Mouse (Mus musculus) liver, postnatal 0 days (tissue): Measurements from ENCODE around the gene Ssu2. TPM values are rescaled to one million over a fixed set of nuclear protein-coding genes. Genes with fewer than 3 reads are reported as not detected.
A peak's percentile ranks its signal among the peaks of the same experiment; 100 is the strongest.

Source experiments
- ATAC-seq: fragments of 200-750 bp; cut with Nextera tagmentation; 2 replicates; pipeline ENCODE4 v1.8.0; 2017; ENCODE audit warnings: mild to moderate bottlenecking, moderate library complexity
- DNase-seq: peaks from one replicate; pipeline ENCODE4 v3.0.0-alpha.2; 2016
- H3K27ac ChIP-seq: fragments of 300-500 bp; sonication (generic); 2 replicates; pipeline ENCODE4 v1.5.1; 2014; ENCODE audit warnings: antibody characterized with exemption, moderate library complexity, mild to moderate bottlenecking, low read depth
- H3K27me3 ChIP-seq: fragments of 300-500 bp; sonication (generic); 2 replicates; pipeline ENCODE4 v1.6.1; 2014; ENCODE audit warnings: low read length, control low read depth, mixed read lengths; ENCODE audit not compliant: insufficient read depth
- H3K36me3 ChIP-seq: fragments of 300-500 bp; sonication (generic); replicated peaks from 2 replicates; pipeline ENCODE4 v1.6.1; 2014; ENCODE audit warnings: mild to moderate bottlenecking, control low read depth, low read length, moderate library complexity, mixed read lengths; ENCODE audit not compliant: insufficient read depth
- H3K4me1 ChIP-seq: fragments of 300-500 bp; sonication (generic); 2 replicates; pipeline ENCODE4 v1.6.1; 2014; ENCODE audit warnings: antibody characterized with exemption, mild to moderate bottlenecking, control low read depth; ENCODE audit not compliant: insufficient read depth
- H3K4me2 ChIP-seq: fragments of 300-500 bp; sonication (generic); 2 replicates; pipeline ENCODE4 v1.6.1; 2014; ENCODE audit warnings: low read depth, mild to moderate bottlenecking, low read length, moderate library complexity, mixed read lengths
- H3K4me3 ChIP-seq: fragments of 300-500 bp; sonication (generic); 2 replicates; pipeline ENCODE4 v1.5.1; 2014; ENCODE audit warnings: low read depth, low read length
- H3K9ac ChIP-seq: fragments of 300-500 bp; sonication (generic); replicated peaks from 2 replicates; pipeline ENCODE4 v1.6.1; 2014; ENCODE audit warnings: mild to moderate bottlenecking, moderate library complexity
- H3K9me3 ChIP-seq: fragments of 300-500 bp; sonication (generic); 2 replicates; pipeline ENCODE4 v1.6.1; 2016; ENCODE audit warnings: mild to moderate bottlenecking, control low read depth, low read length, mixed read lengths
- CTCF ChIP-seq: sonication (generic); IDR thresholded peaks from 2 replicates; pipeline ENCODE4 v1.5.1; 2016; ENCODE audit warnings: antibody characterized with exemption, low read depth
- EP300 ChIP-seq: IDR thresholded peaks from 2 replicates; pipeline ENCODE4 v1.6.1; 2016; ENCODE audit warnings: antibody characterized with exemption, low read depth, mild to moderate bottlenecking
- WGBS: fragments of 180-500 bp; shearing (Covaris S2); extraction: QIAGEN DNeasy Blood & Tissue Kit; methylation state at CpG from one replicate; pipeline ENCODE4 v1.1.7; 2014; ENCODE audit not compliant: insufficient replicate concordance; 5-methylcytosine and 5-hydroxymethylcytosine counted together
- polyA plus RNA-seq: library from polyadenylated mRNA; unstranded; fragments of >200 nt; fragmentation: Nextera tagmentation; extraction: Ambion mirVana; gene quantifications from 2 replicates; pipeline ENCODE4 v1.2.1, GENCODE M21; 2015

Ssu2 gene
- polyA plus RNA-seq, 1 experiment from 2014 or later = not detected

- H3K9ac ChIP-seq = no peak overlapping the region
- H3K27me3 ChIP-seq = no peaks in the 10 kb centered on the region
- ATAC-seq (no peak), DNase-seq (no peak)
- no peaks in the 10 kb centered on the region for H3K4me1 ChIP-seq
- no peaks in the 10 kb centered on the region for H3K36me3 ChIP-seq
- no peaks in the 10 kb centered on the region for H3K9me3 ChIP-seq
- H3K4me3 ChIP-seq = no peak overlapping the region
- TF ChIP-seq CTCF (no peak), EP300 (no peak)
- 81% methylated on average over 9 of the region's 9 CpGs for WGBS
- no peak overlapping the region for H3K27ac ChIP-seq
- no peak overlapping the region for H3K4me2 ChIP-seq
These were observed 8.8 kb downstream of the Ssu2 start for GRCm38 (mm10) chr6:112379054-112379453.

GRCm38 (mm10) chr6:112375661-112376392 is 12.0 kb downstream of the Ssu2 start:
- no peak for TF ChIP-seq EP300
- no peak for TF ChIP-seq CTCF
- no peak for ATAC-seq
- no peaks in the 10 kb centered on the region for H3K27me3 ChIP-seq
- no peak for DNase-seq
- H3K4me3 ChIP-seq = no peak overlapping the region
- H3K4me1 ChIP-seq = no peaks in the 10 kb centered on the region
- H3K9ac ChIP-seq = no peak overlapping the region
- H3K36me3 ChIP-seq = no peaks in the 10 kb centered on the region
- H3K27ac ChIP-seq = no peak overlapping the region
- WGBS = 53% methylated on average over 11 of the region's 13 CpGs
- H3K4me2 ChIP-seq = no peak overlapping the region
- no peaks in the 10 kb centered on the region for H3K9me3 ChIP-seq

- ATAC-seq = no peak
- no peaks in the 10 kb centered on the region for H3K27me3 ChIP-seq
- no peak for DNase-seq
- H3K9ac ChIP-seq = no peak overlapping the region
- H3K36me3 ChIP-seq = no peaks in the 10 kb centered on the region
- 40% methylated on average over 8 of the region's 8 CpGs for WGBS
- H3K4me1 ChIP-seq = no peaks in the 10 kb centered on the region
- no peak overlapping the region for H3K27ac ChIP-seq
- H3K4me2 ChIP-seq = no peak overlapping the region
- no peak overlapping the region for H3K4me3 ChIP-seq
- peak; percentile 84 for TF ChIP-seq CTCF
- no peak for TF ChIP-seq EP300
- H3K9me3 ChIP-seq = no peaks in the 10 kb centered on the region
These were observed 13.8 kb downstream of the Ssu2 start for GRCm38 (mm10) chr6:112373886-112374585.

- no peak for DNase-seq
- H3K4me3 ChIP-seq = no peak overlapping the region
- H3K4me1 ChIP-seq = no peaks in the 10 kb centered on the region
- no peak for ATAC-seq
- 75% methylated on average over 10 of the region's 10 CpGs for WGBS
- no peaks in the 10 kb centered on the region for H3K27me3 ChIP-seq
- H3K9ac ChIP-seq = no peak overlapping the region
- no peak for TF ChIP-seq CTCF
- TF ChIP-seq EP300 = no peak
- no peak overlapping the region for H3K27ac ChIP-seq
- no peaks in the 10 kb centered on the region for H3K36me3 ChIP-seq
- no peaks in the 10 kb centered on the region for H3K9me3 ChIP-seq
- H3K4me2 ChIP-seq = no peak overlapping the region
These were observed 22.5 kb downstream of the Ssu2 start for GRCm38 (mm10) chr6:112365294-112365693.

GRCm38 (mm10) chr6:112364581-112364980 is 23.2 kb downstream of the Ssu2 start:
- WGBS = 38% methylated on average over 2 of the region's 2 CpGs
- H3K4me1 ChIP-seq = no peaks in the 10 kb centered on the region
- H3K27ac ChIP-seq = no peak overlapping the region
- DNase-seq (no peak), ATAC-seq (no peak)
- no peaks in the 10 kb centered on the region for H3K9me3 ChIP-seq
- H3K36me3 ChIP-seq = no peaks in the 10 kb centered on the region
- TF ChIP-seq EP300 = no peak
- TF ChIP-seq CTCF = peak; percentile 59
- no peak overlapping the region for H3K9ac ChIP-seq
- no peak overlapping the region for H3K4me3 ChIP-seq
- no peaks in the 10 kb centered on the region for H3K27me3 ChIP-seq
- no peak overlapping the region for H3K4me2 ChIP-seq

- ATAC-seq (peak; percentile 54; the same call in 1 of the 2 replicates), DNase-seq (peak; percentile 69)
- TF ChIP-seq CTCF (peak; percentile 74), EP300 (no peak)
- Histone ChIP-seq H3K4me3 (no peak overlapping the region), H3K36me3 (no peaks in the 10 kb centered on the region), H3K9me3 (no peaks in the 10 kb centered on the region), H3K9ac (no peak overlapping the region), H3K4me2 (no peak overlapping the region), H3K27ac (no peak overlapping the region), H3K27me3 (no peaks in the 10 kb centered on the region), H3K4me1 (no peaks in the 10 kb centered on the region)
- 25% methylated on average over 6 of the region's 6 CpGs for WGBS
These were observed 25.4 kb downstream of the Ssu2 start for GRCm38 (mm10) chr6:112362349-112362958.
